Mouse (Mus musculus): ENCODE results near the gene Alkbh7. TPM values are rescaled to one million over a fixed set of nuclear protein-coding genes. Genes with fewer than 3 reads are reported as not detected.
A peak's percentile ranks its signal among the peaks of the same experiment; 100 is the strongest.

The Alkbh7 gene
- polyA plus RNA-seq, 1 experiment from 2014 or later, result 57.4 TPM

GRCm38 (mm10) chr17:56984886-56985285 lies 12.3 kb upstream of the Alkbh7 start:
- 78% methylated on average over 9 of the region's 9 CpGs for WGBS
- no peaks in the 10 kb centered on the region for H3K4me1 ChIP-seq (ENCODE audit: insufficient read depth, low read length)
- no peaks in the 10 kb centered on the region for H3K27me3 ChIP-seq (ENCODE audit: insufficient read depth, low read length)
- no peak overlapping the region for H3K4me2 ChIP-seq (replicated peaks; ENCODE audit: low read depth, low read length)
- H3K27ac ChIP-seq (ENCODE audit: low read length), result no peak overlapping the region
- no peaks in the 10 kb centered on the region for H3K9me3 ChIP-seq (ENCODE audit: low read length)
- ATAC-seq (ENCODE audit: low FRiP score, low TSS enrichment), result no peak
- H3K4me3 ChIP-seq (ENCODE audit: low read length), result no peak overlapping the region
- H3K9ac ChIP-seq (replicated peaks; ENCODE audit: low read length), result no peak overlapping the region
- no peaks in the 10 kb centered on the region for H3K36me3 ChIP-seq (ENCODE audit: insufficient read depth, low read length)

- ATAC-seq (ENCODE audit: low FRiP score, low TSS enrichment), result no peak
- 63% methylated on average over 3 of the region's 3 CpGs for WGBS
- no peak overlapping the region for H3K4me3 ChIP-seq (ENCODE audit: low read length)
Measured at GRCm38 (mm10) chr17:56985656-56986055, 11.5 kb upstream of the Alkbh7 start.

GRCm38 (mm10) chr17:56986105-56986805 lies 10.9 kb upstream of the Alkbh7 start:
- WGBS, result 85% methylated on average over 3 of the region's 3 CpGs
- peaks cover 6% of the 10 kb centered on the region for H3K4me1 ChIP-seq (ENCODE audit: insufficient read depth, low read length)
- no peak for ATAC-seq (ENCODE audit: low FRiP score, low TSS enrichment)
- no peak overlapping the region for H3K27ac ChIP-seq (ENCODE audit: low read length)
- no peaks in the 10 kb centered on the region for H3K27me3 ChIP-seq (ENCODE audit: insufficient read depth, low read length)
- no peak overlapping the region for H3K4me3 ChIP-seq (ENCODE audit: low read length)
- no peak overlapping the region for H3K9ac ChIP-seq (replicated peaks; ENCODE audit: low read length)
- no peaks in the 10 kb centered on the region for H3K9me3 ChIP-seq (ENCODE audit: low read length)
- H3K36me3 ChIP-seq (ENCODE audit: insufficient read depth, low read length), result no peaks in the 10 kb centered on the region
- no peak overlapping the region for H3K4me2 ChIP-seq (replicated peaks; ENCODE audit: low read depth, low read length)

More at GRCm38 (mm10) chr17:56985656-56986055, 11.5 kb upstream of the Alkbh7 start:
- Histone ChIP-seq H3K27ac (ENCODE audit: low read length) (no peak overlapping the region), H3K9me3 (ENCODE audit: low read length) (no peaks in the 10 kb centered on the region), H3K9ac (replicated peaks; ENCODE audit: low read length) (no peak overlapping the region), H3K27me3 (ENCODE audit: insufficient read depth, low read length) (no peaks in the 10 kb centered on the region), H3K4me2 (replicated peaks; ENCODE audit: low read depth, low read length) (no peak overlapping the region), H3K36me3 (ENCODE audit: insufficient read depth, low read length) (no peaks in the 10 kb centered on the region), H3K4me1 (ENCODE audit: insufficient read depth, low read length) (peaks cover under 1% of the 10 kb centered on the region; the same call in 1 of the 2 replicates)

GRCm38 (mm10) chr17:56988441-56988840 lies 8.7 kb upstream of the Alkbh7 start:
- no peak overlapping the region for H3K4me3 ChIP-seq (ENCODE audit: low read length)
- ATAC-seq (ENCODE audit: low FRiP score, low TSS enrichment), result no peak
- WGBS, result 88% methylated on average over 7 of the region's 7 CpGs
- H3K27ac ChIP-seq (ENCODE audit: low read length), result no peak overlapping the region
- H3K9me3 ChIP-seq (ENCODE audit: low read length), result no peaks in the 10 kb centered on the region
- no peak overlapping the region for H3K4me2 ChIP-seq (replicated peaks; ENCODE audit: low read depth, low read length)
- no peak overlapping the region for H3K9ac ChIP-seq (replicated peaks; ENCODE audit: low read length)
- peaks cover 14% of the 10 kb centered on the region for H3K36me3 ChIP-seq (ENCODE audit: insufficient read depth, low read length)
- peaks cover 6% of the 10 kb centered on the region for H3K4me1 ChIP-seq (ENCODE audit: insufficient read depth, low read length)
- no peaks in the 10 kb centered on the region for H3K27me3 ChIP-seq (ENCODE audit: insufficient read depth, low read length)

- Histone ChIP-seq H3K9me3 (ENCODE audit: low read length) (no peaks in the 10 kb centered on the region), H3K9ac (replicated peaks; ENCODE audit: low read length) (peak overlapping the region; percentile 91; the same call in 1 of the 2 replicates), H3K4me3 (ENCODE audit: low read length) (peak overlapping the region; percentile 96), H3K27me3 (ENCODE audit: insufficient read depth, low read length) (no peaks in the 10 kb centered on the region), H3K36me3 (ENCODE audit: insufficient read depth, low read length) (peaks cover 19% of the 10 kb centered on the region), H3K4me1 (ENCODE audit: insufficient read depth, low read length) (peaks cover 6% of the 10 kb centered on the region), H3K27ac (ENCODE audit: low read length) (no peak overlapping the region), H3K4me2 (replicated peaks; ENCODE audit: low read depth, low read length) (peak overlapping the region; percentile 84)
- no peak for ATAC-seq (ENCODE audit: low FRiP score, low TSS enrichment)
- WGBS, result 73% methylated on average over 7 of the region's 7 CpGs
Measured at GRCm38 (mm10) chr17:56988921-56989430, 8.2 kb upstream of the Alkbh7 start.

- Histone ChIP-seq H3K4me1 (ENCODE audit: insufficient read depth, low read length) (peaks cover 6% of the 10 kb centered on the region), H3K27me3 (ENCODE audit: insufficient read depth, low read length) (no peaks in the 10 kb centered on the region), H3K36me3 (ENCODE audit: insufficient read depth, low read length) (peaks cover 24% of the 10 kb centered on the region), H3K4me2 (replicated peaks; ENCODE audit: low read depth, low read length) (peak overlapping the region; percentile 84), H3K9me3 (ENCODE audit: low read length) (no peaks in the 10 kb centered on the region), H3K27ac (ENCODE audit: low read length) (peak overlapping the region; percentile 86), H3K9ac (replicated peaks; ENCODE audit: low read length) (peak overlapping the region; percentile 91), H3K4me3 (ENCODE audit: low read length) (peak overlapping the region; percentile 96)
- ATAC-seq (ENCODE audit: low FRiP score, low TSS enrichment), result peak; percentile 94
- WGBS, result 2% methylated on average over 25 of the region's 25 CpGs
Measured at GRCm38 (mm10) chr17:56989467-56990114, 7.5 kb upstream of the Alkbh7 start.

- no peaks in the 10 kb centered on the region for H3K27me3 ChIP-seq (ENCODE audit: insufficient read depth, low read length)
- no peaks in the 10 kb centered on the region for H3K9me3 ChIP-seq (ENCODE audit: low read length)
- peak within 1 kb of the TSS; percentile 84 for H3K4me2 ChIP-seq (replicated peaks; ENCODE audit: low read depth, low read length)
- H3K9ac ChIP-seq (replicated peaks; ENCODE audit: low read length), result peak within 1 kb of the TSS; percentile 91
- peak within 1 kb of the TSS; percentile 96 for H3K4me3 ChIP-seq (ENCODE audit: low read length)
- H3K36me3 ChIP-seq (ENCODE audit: insufficient read depth, low read length), result peaks cover 31% of the 10 kb centered on the region
- H3K4me1 ChIP-seq (ENCODE audit: insufficient read depth, low read length), result peaks cover 6% of the 10 kb centered on the region
- H3K27ac ChIP-seq (ENCODE audit: low read length), result peak within 1 kb of the TSS; percentile 86
- under 1% methylated on average over 52 of the region's 52 CpGs for WGBS
- ATAC-seq (ENCODE audit: low FRiP score, low TSS enrichment), result peak; percentile 96
Measured at GRCm38 (mm10) chr17:56990115-56990746, 6.9 kb upstream of the Alkbh7 start, which contains the start of gene Clpp. TSS of gene Clpp (plus strand) at chr17:56990305.

- Histone ChIP-seq H3K27me3 (ENCODE audit: insufficient read depth, low read length) (no peaks in the 10 kb centered on the region), H3K4me2 (replicated peaks; ENCODE audit: low read depth, low read length) (peak overlapping the region; percentile 84), H3K27ac (ENCODE audit: low read length) (no peak overlapping the region), H3K9ac (replicated peaks; ENCODE audit: low read length) (peak overlapping the region; percentile 91), H3K4me1 (ENCODE audit: insufficient read depth, low read length) (peaks cover 6% of the 10 kb centered on the region), H3K36me3 (ENCODE audit: insufficient read depth, low read length) (peaks cover 35% of the 10 kb centered on the region), H3K9me3 (ENCODE audit: low read length) (no peaks in the 10 kb centered on the region), H3K4me3 (ENCODE audit: low read length) (peak overlapping the region; percentile 96)
- 74% methylated on average over 2 of the region's 2 CpGs for WGBS
- no peak for ATAC-seq (ENCODE audit: low FRiP score, low TSS enrichment)
Measured at GRCm38 (mm10) chr17:56990966-56991365, 6.2 kb upstream of the Alkbh7 start.

- H3K9ac ChIP-seq (replicated peaks; ENCODE audit: low read length), result no peak overlapping the region
- WGBS, result 90% methylated on average over 8 of the region's 8 CpGs
- peaks cover 17% of the 10 kb centered on the region for H3K4me1 ChIP-seq (ENCODE audit: insufficient read depth, low read length)
- no peak overlapping the region for H3K27ac ChIP-seq (ENCODE audit: low read length)
- no peaks in the 10 kb centered on the region for H3K27me3 ChIP-seq (ENCODE audit: insufficient read depth, low read length)
- H3K36me3 ChIP-seq (ENCODE audit: insufficient read depth, low read length), result peaks cover 50% of the 10 kb centered on the region
- H3K9me3 ChIP-seq (ENCODE audit: low read length), result no peaks in the 10 kb centered on the region
- H3K4me2 ChIP-seq (replicated peaks; ENCODE audit: low read depth, low read length), result no peak overlapping the region
- no peak overlapping the region for H3K4me3 ChIP-seq (ENCODE audit: low read length)
- no peak for ATAC-seq (ENCODE audit: low FRiP score, low TSS enrichment)
Measured at GRCm38 (mm10) chr17:56995046-56995445, 2.1 kb upstream of the Alkbh7 start.
